Mouse (Mus musculus) embryonic facial prominence, embryonic 14.5 days (tissue): ENCODE measurements around the gene Bak1. TPM values are rescaled to one million over a fixed set of nuclear protein-coding genes. Genes with fewer than 3 reads are reported as not detected.

Experiments used
- ATAC-seq: fragments of 200-750 bp; cut with Nextera tagmentation; 2 replicates; pipeline ENCODE4 v1.8.0; 2017; ENCODE audit warnings: low read depth, moderate number of reproducible peaks, moderate TSS enrichment
- DNase-seq: peaks from one replicate; pipeline ENCODE4 v3.0.0-alpha.2; 2015; ENCODE audit warnings: low spot score
- H3K27ac ChIP-seq: fragments of 300-500 bp; sonication (generic); replicated peaks from 2 replicates; pipeline ENCODE4 v1.5.1; 2014; ENCODE audit warnings: low read depth, mild to moderate bottlenecking, low read length, moderate library complexity
- H3K27me3 ChIP-seq: fragments of 300-500 bp; sonication (generic); replicated peaks from 2 replicates; pipeline ENCODE4 v1.6.1; 2014; ENCODE audit warnings: low read length; ENCODE audit not compliant: control insufficient read depth, insufficient read depth
- H3K36me3 ChIP-seq: fragments of 300-500 bp; sonication (generic); 2 replicates; pipeline ENCODE4 v1.6.1; 2014; ENCODE audit warnings: low read length, mixed read lengths; ENCODE audit not compliant: control insufficient read depth, insufficient read depth
- H3K4me1 ChIP-seq: fragments of 300-500 bp; sonication (generic); 2 replicates; pipeline ENCODE4 v1.6.1; 2014; ENCODE audit warnings: antibody characterized with exemption, low read length; ENCODE audit not compliant: control insufficient read depth, insufficient read depth
- H3K4me2 ChIP-seq: fragments of 300-500 bp; sonication (generic); 2 replicates; pipeline ENCODE4 v1.6.1; 2014; ENCODE audit warnings: low read depth, mild to moderate bottlenecking, low read length, moderate library complexity, mixed read lengths
- H3K4me3 ChIP-seq: fragments of 300-500 bp; sonication (generic); 2 replicates; pipeline ENCODE4 v1.5.1; 2014; ENCODE audit warnings: low read depth, mild to moderate bottlenecking, low read length
- H3K9ac ChIP-seq: fragments of 300-500 bp; sonication (generic); 2 replicates; pipeline ENCODE4 v1.6.1; 2014; ENCODE audit warnings: low read depth, mild to moderate bottlenecking, low read length, moderate library complexity, mixed read lengths
- H3K9me3 ChIP-seq: fragments of 300-500 bp; sonication (generic); 2 replicates; pipeline ENCODE4 v1.6.1; 2016; ENCODE audit warnings: low read length; ENCODE audit not compliant: control insufficient read depth
- WGBS: fragments of 180-500 bp; shearing (Covaris S2); extraction: QIAGEN DNeasy Blood & Tissue Kit; methylation state at CpG from one replicate; pipeline ENCODE4 v1.1.7; 2014; 5-methylcytosine and 5-hydroxymethylcytosine counted together
- polyA plus RNA-seq: library from polyadenylated mRNA; unstranded; fragments of >200 nt; fragmentation: Nextera tagmentation; extraction: Ambion mirVana; gene quantifications from 2 replicates; pipeline ENCODE4 v1.2.1, GENCODE M21; 2014

The Bak1 gene
- polyA plus RNA-seq, 1 experiment from 2014 or later: 9.8 TPM

DNA sequence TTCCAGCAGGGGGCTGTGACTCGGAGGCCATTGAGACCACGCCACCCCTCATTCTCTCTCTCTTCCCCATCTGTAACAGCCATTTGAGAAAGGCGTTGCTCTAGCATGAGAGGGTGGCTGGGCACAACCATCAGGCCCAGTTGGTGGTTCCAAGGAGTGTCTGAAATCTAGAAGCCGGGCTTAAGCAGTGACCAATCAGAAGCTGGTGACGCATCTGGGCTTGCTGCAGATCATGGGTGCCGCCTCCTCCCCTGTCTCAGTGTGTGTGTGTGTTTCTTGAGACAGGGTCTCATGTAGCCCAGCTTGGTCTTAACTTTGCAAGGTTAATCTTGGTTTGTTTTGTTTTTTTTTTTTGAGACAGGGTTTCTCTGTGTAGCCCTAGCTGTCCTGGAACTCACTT, 16.4 kb upstream of the Bak1 start:
- 93% methylated on average over 6 of the region's 6 CpGs for WGBS

DNA sequence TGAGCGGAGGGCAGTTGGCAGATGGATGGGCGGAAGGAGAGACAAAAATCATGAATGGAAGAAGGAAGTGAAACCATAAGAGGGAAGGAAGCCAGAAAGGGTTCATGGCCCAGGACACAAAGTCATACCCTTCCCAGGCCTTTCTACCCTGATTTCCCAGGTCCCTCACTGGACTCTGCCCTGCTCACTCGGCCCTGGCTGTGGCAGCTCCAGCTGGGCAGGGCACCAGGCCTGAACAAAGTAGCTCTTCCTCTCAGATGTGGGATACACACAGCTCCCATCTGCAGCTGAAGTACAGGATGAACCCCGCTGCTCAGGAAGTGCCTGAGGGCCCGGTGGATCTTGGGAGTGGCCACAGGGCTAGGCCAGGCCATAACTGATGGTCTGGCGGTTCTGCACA, 14.0 kb upstream of the Bak1 start:
- peaks cover 29% of the 10 kb centered on the region for H3K4me1 ChIP-seq
- H3K4me3 ChIP-seq: no peak overlapping the region
- no peak overlapping the region for H3K27ac ChIP-seq
- WGBS: 61% methylated on average over 5 of the region's 6 CpGs
- H3K36me3 ChIP-seq: no peaks in the 10 kb centered on the region
- no peak overlapping the region for H3K9ac ChIP-seq
- no peaks in the 10 kb centered on the region for H3K27me3 ChIP-seq
- ATAC-seq: no peak
- no peak for DNase-seq
- H3K9me3 ChIP-seq: no peaks in the 10 kb centered on the region
- H3K4me2 ChIP-seq: no peak overlapping the region

More for the DNA sequence above, 16.4 kb upstream of the Bak1 start:
- Histone ChIP-seq H3K9me3 (no peaks in the 10 kb centered on the region), H3K4me3 (no peak overlapping the region), H3K4me1 (peaks cover 7% of the 10 kb centered on the region), H3K27ac (no peak overlapping the region), H3K4me2 (no peak overlapping the region), H3K9ac (no peak overlapping the region), H3K27me3 (no peaks in the 10 kb centered on the region), H3K36me3 (no peaks in the 10 kb centered on the region)
- ATAC-seq (no peak), DNase-seq (no peak)

DNA sequence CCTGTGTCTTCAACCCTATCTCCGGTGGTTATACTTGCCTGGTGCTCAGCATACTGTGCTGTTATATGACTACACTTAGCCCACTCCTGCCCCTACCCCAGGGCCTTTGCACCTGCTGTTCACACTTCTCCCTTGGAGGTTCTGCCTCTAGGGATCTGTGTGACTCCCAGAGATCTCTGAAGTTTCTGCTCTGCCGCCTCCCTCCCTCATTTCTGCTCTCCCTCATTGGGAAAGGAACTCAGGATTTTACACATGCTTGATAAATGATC, 12.9 kb upstream of the Bak1 start:
- Histone ChIP-seq H3K36me3 (no peaks in the 10 kb centered on the region), H3K27me3 (no peaks in the 10 kb centered on the region), H3K9me3 (no peaks in the 10 kb centered on the region), H3K4me3 (no peak overlapping the region), H3K9ac (no peak overlapping the region), H3K4me1 (peaks cover 29% of the 10 kb centered on the region), H3K4me2 (no peak overlapping the region), H3K27ac (no peak overlapping the region)
- WGBS: 67% methylated on average over 2 of the region's 2 CpGs
- ATAC-seq: no peak
- no peak for DNase-seq

DNA sequence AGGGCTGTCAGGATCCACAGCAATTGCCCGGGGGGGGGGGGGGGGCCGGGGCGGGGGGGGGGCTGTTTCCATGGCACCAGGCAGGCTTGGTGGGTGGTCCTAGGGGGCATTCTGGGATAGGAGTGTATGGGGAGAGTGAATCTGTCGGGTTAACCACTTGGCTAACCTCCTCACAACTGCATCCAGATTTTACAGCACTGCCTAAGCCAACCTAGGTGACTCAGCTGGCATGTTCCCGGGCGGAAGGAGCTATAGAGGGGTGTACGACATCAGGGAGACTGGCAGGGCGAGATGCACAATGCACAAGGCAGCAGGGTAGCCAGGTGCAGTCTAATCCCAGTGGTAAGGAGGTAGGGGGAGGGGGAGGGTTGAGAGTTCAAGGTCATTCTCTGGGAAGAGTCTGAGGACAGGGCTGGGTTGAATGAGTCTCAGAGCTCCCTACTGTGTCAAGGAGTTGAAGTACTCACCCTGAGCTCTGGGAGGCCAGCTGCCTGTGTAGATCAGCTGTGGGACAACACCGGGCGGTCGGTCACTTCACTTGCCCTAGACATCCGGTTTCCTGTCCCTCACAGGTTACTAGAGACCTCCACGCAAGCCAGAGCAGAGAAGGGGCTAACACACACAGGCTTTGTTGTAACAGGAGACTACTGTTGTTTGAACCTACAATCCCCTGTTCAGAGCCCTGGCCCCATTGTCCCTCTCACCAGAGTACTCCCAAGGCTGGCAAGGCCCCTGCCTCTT, 12.4 kb upstream of the Bak1 start:
- no peak overlapping the region for H3K9ac ChIP-seq
- 0 out of 2 replicates have a peak overlapping the region, but pooled peaks have one; percentile 21 for H3K27ac ChIP-seq
- H3K36me3 ChIP-seq: no peaks in the 10 kb centered on the region
- ATAC-seq (no peak), DNase-seq (no peak)
- no peak overlapping the region for H3K4me2 ChIP-seq
- no peak overlapping the region for H3K4me3 ChIP-seq
- no peaks in the 10 kb centered on the region for H3K27me3 ChIP-seq
- H3K9me3 ChIP-seq: no peaks in the 10 kb centered on the region
- peaks cover 29% of the 10 kb centered on the region for H3K4me1 ChIP-seq
- WGBS: 37% methylated on average over 10 of the region's 13 CpGs

DNA sequence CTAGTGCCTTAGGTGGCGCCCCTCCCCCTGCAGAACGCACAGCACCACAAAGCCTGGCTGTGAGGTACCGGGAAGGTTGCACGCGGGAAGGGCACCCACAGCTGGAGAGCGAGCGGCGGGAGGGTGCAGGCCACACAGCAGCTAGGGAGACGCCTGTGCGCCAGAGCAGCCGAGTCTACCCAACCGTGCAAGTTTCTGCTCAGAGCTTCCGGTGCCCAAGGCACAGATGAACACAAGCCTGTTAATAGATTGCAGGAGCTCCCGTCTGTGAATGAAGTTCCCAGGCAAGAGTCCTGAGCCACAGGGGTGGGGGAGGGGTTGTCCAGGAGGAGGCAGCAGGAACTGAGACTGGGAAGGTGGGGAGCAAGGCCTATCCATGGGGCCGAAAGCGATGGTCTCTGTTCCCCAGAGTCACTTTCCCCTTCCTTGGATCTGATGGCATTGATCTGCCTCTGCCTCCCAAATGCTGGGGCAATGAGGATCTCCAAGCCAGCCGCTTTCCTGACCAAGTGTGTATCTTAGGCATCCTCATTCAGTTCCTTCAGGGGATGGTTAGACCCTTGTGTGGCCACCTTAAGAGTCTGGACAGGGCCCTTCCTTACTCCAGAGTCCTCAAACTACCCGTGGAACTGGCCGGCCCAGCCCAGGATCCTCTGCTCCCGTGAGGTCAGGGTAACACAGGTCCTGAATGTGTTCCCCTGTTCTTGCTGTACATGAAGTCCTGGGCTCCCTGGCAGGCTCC, 11.7 kb upstream of the Bak1 start:
- Histone ChIP-seq H3K27me3 (no peaks in the 10 kb centered on the region), H3K27ac (peak overlapping the region; percentile 46), H3K9ac (peak overlapping the region; percentile 40; the same call in 1 of the 2 replicates), H3K4me3 (no peak overlapping the region), H3K4me2 (peak overlapping the region; percentile 35), H3K4me1 (peaks cover 29% of the 10 kb centered on the region), H3K9me3 (no peaks in the 10 kb centered on the region), H3K36me3 (no peaks in the 10 kb centered on the region)
- peak; percentile 59 for ATAC-seq
- peak; percentile 81 for DNase-seq
- WGBS: 3% methylated on average over 18 of the region's 20 CpGs

DNA sequence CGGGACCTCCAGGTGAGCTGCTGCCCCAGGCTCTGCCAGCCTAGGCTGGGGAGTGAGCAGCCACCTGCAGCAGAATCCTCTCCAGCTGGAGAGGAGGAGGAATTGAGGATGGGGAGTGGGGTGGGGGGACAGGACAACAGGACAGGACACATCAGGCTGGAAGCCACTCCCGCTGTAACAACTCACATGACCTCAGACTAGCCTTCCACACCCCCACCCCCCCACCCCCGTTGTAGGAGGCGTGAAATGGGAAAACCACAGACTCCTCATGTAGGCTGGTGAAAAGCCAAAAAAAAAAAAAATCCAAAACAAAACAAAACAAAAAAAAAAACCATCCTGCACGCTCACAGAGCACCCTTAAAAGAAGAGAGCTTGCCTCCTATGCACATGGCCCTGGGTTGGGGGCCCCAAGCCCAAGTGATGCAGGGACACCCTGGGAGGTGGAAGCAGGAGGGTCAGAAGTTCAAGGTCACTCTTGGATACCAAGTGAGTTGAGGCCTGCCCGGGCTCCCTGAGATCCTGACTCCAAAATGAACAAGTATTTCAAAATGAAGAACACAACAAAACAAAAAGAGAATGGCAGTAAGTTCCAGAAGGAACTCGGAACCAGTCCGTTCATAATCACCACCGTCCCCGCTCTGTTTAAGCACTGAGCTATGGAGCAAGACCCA, 10.8 kb upstream of the Bak1 start:
- peak overlapping the region; percentile 35 for H3K4me2 ChIP-seq
- H3K4me1 ChIP-seq: peaks cover 29% of the 10 kb centered on the region
- no peak overlapping the region for H3K4me3 ChIP-seq
- H3K36me3 ChIP-seq: no peaks in the 10 kb centered on the region
- H3K9ac ChIP-seq: peak overlapping the region; percentile 14; the same call in 1 of the 2 replicates
- H3K9me3 ChIP-seq: no peaks in the 10 kb centered on the region
- ATAC-seq (no peak), DNase-seq (no peak)
- H3K27me3 ChIP-seq: no peaks in the 10 kb centered on the region
- 48% methylated on average over 10 of the region's 10 CpGs for WGBS
- peak overlapping the region; percentile 61 for H3K27ac ChIP-seq

DNA sequence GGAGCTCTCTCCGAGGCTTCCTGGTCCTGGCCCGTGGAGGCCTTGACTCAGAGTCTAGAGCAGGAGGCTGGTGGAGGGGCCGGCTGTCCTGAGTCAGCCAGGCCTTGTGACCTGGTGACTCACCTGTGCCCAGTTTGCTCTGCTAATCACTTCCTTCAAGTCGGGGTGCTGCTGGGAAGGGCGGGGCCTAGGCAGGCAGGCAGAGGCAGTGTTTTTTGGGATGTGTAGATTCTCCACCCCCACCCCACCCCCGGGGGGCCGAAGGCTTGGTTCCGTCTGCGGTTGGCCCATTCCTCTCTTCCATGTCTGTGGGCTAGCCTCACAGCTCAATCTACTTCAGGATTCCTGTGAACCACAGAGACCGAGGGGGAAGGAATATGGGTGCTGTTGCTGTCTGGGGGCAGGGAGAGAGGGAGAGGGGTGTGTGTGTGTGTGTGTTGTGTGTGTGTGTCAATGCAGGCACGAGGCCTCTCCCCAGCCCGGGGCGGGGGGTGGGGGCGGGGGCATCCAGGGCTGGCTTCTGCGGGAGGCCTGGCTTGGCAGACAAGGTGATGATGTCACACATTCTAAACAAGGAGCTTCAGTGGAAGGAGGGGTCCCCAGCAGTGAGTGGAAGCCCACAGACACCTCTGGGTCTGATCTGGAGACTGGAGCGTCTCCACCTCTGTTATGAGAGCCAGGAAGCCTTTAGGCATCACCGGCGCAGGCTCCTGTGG, 9.7 kb upstream of the Bak1 start:
- no peaks in the 10 kb centered on the region for H3K9me3 ChIP-seq
- peak overlapping the region; percentile 21 for H3K4me2 ChIP-seq
- H3K27ac ChIP-seq: peak overlapping the region; percentile 61
- 30% methylated on average over 16 of the region's 18 CpGs for WGBS
- no peaks in the 10 kb centered on the region for H3K27me3 ChIP-seq
- peaks cover 29% of the 10 kb centered on the region for H3K4me1 ChIP-seq
- DNase-seq (peak; percentile 76), ATAC-seq (peak; percentile 54)
- H3K4me3 ChIP-seq: no peak overlapping the region
- H3K9ac ChIP-seq: peak overlapping the region; percentile 38; the same call in 1 of the 2 replicates
- no peaks in the 10 kb centered on the region for H3K36me3 ChIP-seq

DNA sequence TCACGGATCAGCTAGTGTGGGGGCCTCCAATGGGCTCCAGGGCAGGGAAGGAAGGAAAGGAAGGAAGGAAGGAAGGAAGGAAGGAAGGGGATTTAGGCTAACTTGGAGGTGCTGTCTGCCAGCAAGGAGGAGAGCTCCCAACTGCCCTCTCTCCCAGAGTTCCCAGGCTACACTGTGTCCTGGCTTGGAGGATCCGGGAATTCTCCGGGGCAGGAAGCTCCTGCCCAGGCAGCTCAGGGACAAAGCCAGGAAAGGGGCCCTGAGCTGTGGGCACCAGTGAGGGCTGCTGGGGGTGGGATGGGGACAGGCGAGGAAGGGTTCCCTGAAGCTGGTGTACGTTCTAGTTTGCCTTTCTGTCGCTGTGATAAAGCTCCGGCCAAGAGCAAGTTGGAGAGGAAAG, 7.7 kb upstream of the Bak1 start:
- Histone ChIP-seq H3K4me2 (no peak overlapping the region), H3K4me1 (peaks cover 29% of the 10 kb centered on the region), H3K4me3 (no peak overlapping the region), H3K9me3 (no peaks in the 10 kb centered on the region), H3K9ac (peak overlapping the region; percentile 6; the same call in 1 of the 2 replicates), H3K27ac (no peak overlapping the region), H3K36me3 (no peaks in the 10 kb centered on the region), H3K27me3 (no peaks in the 10 kb centered on the region)
- 70% methylated on average over 7 of the region's 7 CpGs for WGBS
- DNase-seq: no peak
- no peak for ATAC-seq
